7 mouse cellular contexts compared by ENCODE assay signal in the genomic region with DNA sequence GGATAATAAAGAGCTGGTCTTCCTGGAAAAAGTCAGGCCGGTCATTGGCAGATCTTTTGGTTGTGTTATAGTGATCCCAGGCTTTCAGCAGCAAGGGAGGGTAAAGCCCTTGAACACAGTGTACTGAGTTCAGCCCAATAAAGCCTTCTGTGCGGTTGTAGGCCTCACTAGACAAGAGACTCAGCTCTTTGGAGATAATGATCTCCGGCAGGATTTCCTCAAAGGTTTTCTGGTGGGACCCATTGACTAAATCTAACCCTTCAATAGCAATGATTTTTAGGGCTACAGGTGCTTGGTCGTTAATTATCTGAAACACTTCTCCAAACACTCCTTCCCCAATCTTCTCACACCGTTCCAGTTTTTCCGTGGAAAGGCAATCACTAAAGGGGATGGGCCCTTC. TPM values are rescaled to one million over a fixed set of nuclear protein-coding genes. Genes with fewer than 3 reads are reported as not detected.
DNase-seq lines count a peak whose midpoint lies in the region; ATAC-seq and TF ChIP-seq lines count a peak whose summit lies in the region.

No protein-coding gene starts in this region.

- H3K9ac ChIP-seq in embryonic facial prominence, embryonic 13.5 days: peak overlapping the region; percentile 88; the same call in 1 of the 2 replicates
- no peak overlapping the region for H3K9ac ChIP-seq in intestine, postnatal 0 days (ENCODE audit: low read depth, low read length)

- H3K27me3 ChIP-seq in megakaryocyte, embryonic 14.5 days (replicated peaks): no peaks in the 10 kb centered on the region
- no peaks in the 10 kb centered on the region for H3K27me3 ChIP-seq in embryonic facial prominence, embryonic 13.5 days
- H3K27me3 ChIP-seq in intestine, postnatal 0 days (replicated peaks; ENCODE audit: control insufficient read depth, insufficient read depth, low read length): no peaks in the 10 kb centered on the region
- H3K27me3 ChIP-seq in small intestine, adult 2 months (ENCODE audit: control insufficient read depth, insufficient read depth, low read length): no peaks in the 10 kb centered on the region

- peaks cover 25% of the 10 kb centered on the region for H3K36me3 ChIP-seq in megakaryocyte, embryonic 14.5 days (replicated peaks; ENCODE audit: low read length)
- peaks cover 32% of the 10 kb centered on the region for H3K36me3 ChIP-seq in embryonic facial prominence, embryonic 13.5 days
- peaks cover 4% of the 10 kb centered on the region; the same call in 1 of the 2 replicates for H3K36me3 ChIP-seq in intestine, postnatal 0 days (ENCODE audit: control insufficient read depth, insufficient read depth)
- H3K36me3 ChIP-seq in small intestine, adult 2 months (ENCODE audit: control insufficient read depth, insufficient read depth, low read length): peaks cover 1% of the 10 kb centered on the region; the same call in 1 of the 2 replicates

- H3K4me3 ChIP-seq in megakaryocyte, embryonic 14.5 days (replicated peaks): peak overlapping the region; percentile 97
- H3K4me3 ChIP-seq in embryonic facial prominence, embryonic 13.5 days: peak overlapping the region; percentile 89
- H3K4me3 ChIP-seq in intestine, postnatal 0 days (ENCODE audit: low read depth, low read length): peak overlapping the region; percentile 94
- peak overlapping the region; percentile 92 for H3K4me3 ChIP-seq in small intestine, adult 2 months (ENCODE audit: low read depth, low read length)

- 88% methylated on average over 6 of the region's 6 CpGs for WGBS in embryonic facial prominence, embryonic 13.5 days
- WGBS in intestine, postnatal 0 days: 32% methylated on average over 6 of the region's 6 CpGs
- 13% methylated on average over 6 of the region's 6 CpGs for WGBS in small intestine, adult 2 months

- no peak for DNase-seq in layer of hippocampus, postnatal 36 days
- no peak for DNase-seq in gastrocnemius, adult 8-10 months (ENCODE audit: low spot score in 2 of 2)

- ATAC-seq in megakaryocyte, adult 5-6 weeks (ENCODE audit: poor library complexity, severe bottlenecking): no peak
- no peak for ATAC-seq in embryonic facial prominence, embryonic 13.5 days (ENCODE audit: insufficient number of reproducible peaks, insufficient read depth, low FRiP score, low TSS enrichment, low read depth)
- ATAC-seq in intestine, postnatal 0 days: no peak

- no peak for TF ChIP-seq CTCF in intestine, postnatal 0 days (IDR thresholded peaks at IDR 0.05; ENCODE audit: low read depth)
- no peak for TF ChIP-seq CTCF in small intestine, adult 2 months (IDR thresholded peaks at IDR 0.05; ENCODE audit: extremely low read depth, insufficient read length, insufficient replicate concordance, low read depth, low read length)

- H3K9me3 ChIP-seq in megakaryocyte, embryonic 14.5 days: no peaks in the 10 kb centered on the region
- H3K9me3 ChIP-seq in embryonic facial prominence, embryonic 13.5 days: no peaks in the 10 kb centered on the region
- no peaks in the 10 kb centered on the region for H3K9me3 ChIP-seq in intestine, postnatal 0 days (ENCODE audit: control insufficient read depth)

- no peak overlapping the region for H3K27ac ChIP-seq in embryonic facial prominence, embryonic 13.5 days
- H3K27ac ChIP-seq in intestine, postnatal 0 days (ENCODE audit: low read depth, low read length): peak overlapping the region; percentile 24; the same call in 1 of the 2 replicates
- peak overlapping the region; percentile 71 for H3K27ac ChIP-seq in small intestine, adult 2 months (ENCODE audit: insufficient read depth, low read depth, low read length)

- peaks cover 63% of the 10 kb centered on the region for H3K4me1 ChIP-seq in megakaryocyte, embryonic 14.5 days
- peaks cover 33% of the 10 kb centered on the region for H3K4me1 ChIP-seq in embryonic facial prominence, embryonic 13.5 days
- H3K4me1 ChIP-seq in intestine, postnatal 0 days (replicated peaks; ENCODE audit: control insufficient read depth, insufficient read depth, low read length): 0 out of 2 replicates have a peak, but pooled peaks cover 3% of the 10 kb centered on the region
- H3K4me1 ChIP-seq in small intestine, adult 2 months (ENCODE audit: control insufficient read depth, insufficient read depth, insufficient read length, low read length): peaks cover 19% of the 10 kb centered on the region; the same call in 1 of the 2 replicates

- H3K4me2 ChIP-seq in embryonic facial prominence, embryonic 13.5 days: peak overlapping the region; percentile 87
- H3K4me2 ChIP-seq in intestine, postnatal 0 days (replicated peaks; ENCODE audit: low read depth): peak overlapping the region; percentile 87

- TF ChIP-seq POLR2A in small intestine, adult 2 months (IDR thresholded peaks at IDR 0.05; ENCODE audit: low read depth, low read length): no peak

RNA-seq across cellular contexts. Expression of a gene that starts 1.5 kb away (rescaled TPM):
- 4.4 and 12.6 TPM in 2 replicates for polyA plus RNA-seq in megakaryocyte, embryonic 14.5 days (2012; ENCODE audit: insufficient read depth, low replicate concordance)
- total RNA-seq in megakaryocyte, adult 5-6 weeks (2015): 14.9 and 15.1 TPM in 2 replicates
- total RNA-seq in megakaryocyte, adult 5-6 weeks (2017): 19.2 and 21.8 TPM in 2 replicates
- 14.6 and 16.2 TPM in 2 replicates for polyA plus RNA-seq in embryonic facial prominence, embryonic 13.5 days (2015; fragmentation: Nextera tagmentation; extraction: Ambion mirVana)
- 5.7 and 7.3 TPM in 2 replicates for polyA plus RNA-seq in intestine, postnatal 0 days (2015; fragmentation: Nextera tagmentation; extraction: Ambion mirVana)
- 0.84 and 2.5 TPM in 2 replicates for polyA plus RNA-seq in small intestine, adult 2 months (2012; rRNA removed)
- under 1 TPM; 0.23 to 0.32 TPM for total RNA-seq in layer of hippocampus, postnatal 36 days (2021)
- total RNA-seq in gastrocnemius, adult 8-10 months (2022): not detected

RNA-seq across cellular contexts. Expression of a gene that starts 23.6 kb away (rescaled TPM):
- 0.55 TPM in 1 of 2 replicates, not detected in the other for polyA plus RNA-seq in megakaryocyte, embryonic 14.5 days (2012; ENCODE audit: insufficient read depth, low replicate concordance)
- not detected in 2 replicates for total RNA-seq in megakaryocyte, adult 5-6 weeks (2015)
- total RNA-seq in megakaryocyte, adult 5-6 weeks (2017): not detected in 2 replicates
- polyA plus RNA-seq in embryonic facial prominence, embryonic 13.5 days (2015; fragmentation: Nextera tagmentation; extraction: Ambion mirVana): 0.25 TPM in 1 of 2 replicates, not detected in the other
- polyA plus RNA-seq in intestine, postnatal 0 days (2015; fragmentation: Nextera tagmentation; extraction: Ambion mirVana): 0.04 and 0.08 TPM in 2 replicates
- polyA plus RNA-seq in small intestine, adult 2 months (2012; rRNA removed): 0.15 and 0.17 TPM in 2 replicates
- 1 to 10 TPM; 2.3 to 3.4 TPM for total RNA-seq in layer of hippocampus, postnatal 36 days (2021)
- 1 to 10 TPM; 6.4 to 9.5 (median 7.0) TPM for total RNA-seq in gastrocnemius, adult 8-10 months (2022)

RNA-seq across cellular contexts. Expression of a gene that starts 40.2 kb away (rescaled TPM):
- 170 and 286 TPM in 2 replicates for polyA plus RNA-seq in megakaryocyte, embryonic 14.5 days (2012; ENCODE audit: insufficient read depth, low replicate concordance)
- total RNA-seq in megakaryocyte, adult 5-6 weeks (2015): 42.9 and 53.0 TPM in 2 replicates
- total RNA-seq in megakaryocyte, adult 5-6 weeks (2017): 28.7 and 29.0 TPM in 2 replicates
- polyA plus RNA-seq in embryonic facial prominence, embryonic 13.5 days (2015; fragmentation: Nextera tagmentation; extraction: Ambion mirVana): 94.3 and 102 TPM in 2 replicates
- polyA plus RNA-seq in intestine, postnatal 0 days (2015; fragmentation: Nextera tagmentation; extraction: Ambion mirVana): 114 and 120 TPM in 2 replicates
- 38.7 and 43.0 TPM in 2 replicates for polyA plus RNA-seq in small intestine, adult 2 months (2012; rRNA removed)
- total RNA-seq in layer of hippocampus, postnatal 36 days (2021): 10 to 100 TPM; 51.5 to 59.7 TPM
- 10 to 100 TPM; 80.9 to 89.6 (median 84.1) TPM for total RNA-seq in gastrocnemius, adult 8-10 months (2022)

RNA-seq across cellular contexts. Expression of a gene that starts 40.3 kb away (rescaled TPM):
- 19.3 and 28.8 TPM in 2 replicates for polyA plus RNA-seq in megakaryocyte, embryonic 14.5 days (2012; ENCODE audit: insufficient read depth, low replicate concordance)
- 13.7 and 19.9 TPM in 2 replicates for total RNA-seq in megakaryocyte, adult 5-6 weeks (2015)
- total RNA-seq in megakaryocyte, adult 5-6 weeks (2017): 16.8 and 18.5 TPM in 2 replicates
- 199 and 208 TPM in 2 replicates for polyA plus RNA-seq in embryonic facial prominence, embryonic 13.5 days (2015; fragmentation: Nextera tagmentation; extraction: Ambion mirVana)
- 215 and 217 TPM in 2 replicates for polyA plus RNA-seq in intestine, postnatal 0 days (2015; fragmentation: Nextera tagmentation; extraction: Ambion mirVana)
- 75.1 and 181 TPM in 2 replicates for polyA plus RNA-seq in small intestine, adult 2 months (2012; rRNA removed)
- total RNA-seq in layer of hippocampus, postnatal 36 days (2021): 10 to 100 TPM; 10.9 to 11.2 TPM
- 1 to 10 TPM; 4.9 to 9.2 (median 7.2) TPM for total RNA-seq in gastrocnemius, adult 8-10 months (2022)

RNA-seq across cellular contexts. Expression of a gene that starts 46.2 kb away (rescaled TPM):
- 0.31 TPM in 1 of 2 replicates, not detected in the other for polyA plus RNA-seq in megakaryocyte, embryonic 14.5 days (2012; ENCODE audit: insufficient read depth, low replicate concordance)
- total RNA-seq in megakaryocyte, adult 5-6 weeks (2015): 0.09 and 0.22 TPM in 2 replicates
- total RNA-seq in megakaryocyte, adult 5-6 weeks (2017): 0.04 and 0.15 TPM in 2 replicates
- polyA plus RNA-seq in embryonic facial prominence, embryonic 13.5 days (2015; fragmentation: Nextera tagmentation; extraction: Ambion mirVana): 0.22 and 0.32 TPM in 2 replicates
- 0.30 and 0.31 TPM in 2 replicates for polyA plus RNA-seq in intestine, postnatal 0 days (2015; fragmentation: Nextera tagmentation; extraction: Ambion mirVana)
- polyA plus RNA-seq in small intestine, adult 2 months (2012; rRNA removed): 9.1 and 9.7 TPM in 2 replicates
- under 1 TPM; 0.15 to 0.18 TPM for total RNA-seq in layer of hippocampus, postnatal 36 days (2021)
- under 1 TPM in 3 of 4 experiments, not detected in 1; 0.08 to 0.10 (median 0.09) TPM for total RNA-seq in gastrocnemius, adult 8-10 months (2022)
